Mouse (Mus musculus) T-helper 1 cell (primary cell): ENCODE measurements around the gene Sema3e.

Experiments
- in situ Hi-C: fragments of 300-600 bp; cut with MboI, MseI; formaldehyde crosslinking; loops from one replicate; pipeline ENCODE4 v1.15.1; 2025; ENCODE audit warnings: high pct_unique_total_duplicates

Sema3e gene

GRCm38 (mm10) chr5:14073152-14073551, 48.1 kb downstream of the Sema3e start:
- in situ Hi-C loops, result no loop called here

- in situ Hi-C loops, result no loop called here
Measured at GRCm38 (mm10) chr5:14088100-14088499, 63.0 kb downstream of the Sema3e start.

GRCm38 (mm10) chr5:14089875-14090608, 65.0 kb downstream of the Sema3e start:
- in situ Hi-C loops, result no loop called here

- in situ Hi-C loops, result no loop called here
Measured at GRCm38 (mm10) chr5:14090609-14090969, 65.5 kb downstream of the Sema3e start.

GRCm38 (mm10) chr5:14092262-14092776, 67.2 kb downstream of the Sema3e start:
- in situ Hi-C loops, result no loop called here

GRCm38 (mm10) chr5:14096196-14096595, 71.1 kb downstream of the Sema3e start:
- in situ Hi-C loops, result no loop called here

GRCm38 (mm10) chr5:14098677-14099076, 73.6 kb downstream of the Sema3e start:
- in situ Hi-C loops, result no loop called here

- in situ Hi-C loops, result no loop called here
Measured at GRCm38 (mm10) chr5:14107365-14107764, 82.3 kb downstream of the Sema3e start.

GRCm38 (mm10) chr5:14109001-14109400, 83.9 kb downstream of the Sema3e start:
- in situ Hi-C loops, result no loop called here

- in situ Hi-C loops, result no loop called here
Measured at GRCm38 (mm10) chr5:14111401-14111800, 86.3 kb downstream of the Sema3e start.

GRCm38 (mm10) chr5:14121902-14122301, 96.8 kb downstream of the Sema3e start:
- in situ Hi-C loops, result no loop called here

GRCm38 (mm10) chr5:14126591-14126990, 101.5 kb downstream of the Sema3e start:
- in situ Hi-C loops, result no loop called here

GRCm38 (mm10) chr5:14135929-14136328, 110.9 kb downstream of the Sema3e start:
- in situ Hi-C loops, result no loop called here

- in situ Hi-C loops, result no loop called here
Measured at GRCm38 (mm10) chr5:14138725-14139124, 113.6 kb downstream of the Sema3e start.

GRCm38 (mm10) chr5:14162579-14162978, 137.5 kb downstream of the Sema3e start:
- in situ Hi-C loops, result no loop called here

- in situ Hi-C loops, result no loop called here
Measured at GRCm38 (mm10) chr5:14163280-14163679, 138.2 kb downstream of the Sema3e start.

GRCm38 (mm10) chr5:14167776-14168175, 142.7 kb downstream of the Sema3e start:
- in situ Hi-C loops, result loop anchor here (5.0 kb wide), 1 partner anchor 190 kb away; no protein-coding TSS in a partner anchor

- in situ Hi-C loops, result no loop called here
Measured at GRCm38 (mm10) chr5:14173355-14174183, 148.5 kb downstream of the Sema3e start.

- in situ Hi-C loops, result no loop called here
Measured at GRCm38 (mm10) chr5:14180571-14180970, 155.5 kb downstream of the Sema3e start.

GRCm38 (mm10) chr5:14182156-14182555, 157.1 kb downstream of the Sema3e start:
- in situ Hi-C loops, result no loop called here

- in situ Hi-C loops, result no loop called here
Measured at GRCm38 (mm10) chr5:14195172-14195819, 170.2 kb downstream of the Sema3e start.
